Mouse (Mus musculus) v-Abl transformed pro-B cells (cell line): ENCODE results near the gene Otoa.

Experiments
- in situ Hi-C, 2 experiments: fragments of 400-800 bp; cut with MboI; formaldehyde crosslinking; loops; one replicate each; pipeline ENCODE4 v1.15.1; 2025; ENCODE audit not compliant: unreplicated experiment in 2 of 2

The Otoa gene

DNA sequence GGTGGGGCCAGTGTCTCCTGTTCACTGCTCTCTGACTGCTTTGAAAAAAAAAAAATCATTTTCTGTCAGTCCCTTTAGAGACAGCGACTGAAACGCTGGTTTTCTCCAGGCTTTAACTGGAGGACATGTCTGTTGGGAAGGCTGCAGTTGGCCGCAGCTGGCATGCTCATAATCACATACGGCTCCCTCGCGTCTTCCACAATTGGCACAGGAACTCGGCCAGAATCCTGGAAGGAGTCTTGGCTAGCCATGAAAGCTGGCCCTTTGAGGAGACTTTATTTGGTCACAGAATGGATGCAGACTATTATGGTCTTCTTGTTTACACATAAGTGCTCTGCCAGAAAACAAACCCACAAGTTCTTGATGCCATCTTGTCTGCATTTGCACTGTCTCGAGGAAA, 117.5 kb downstream of the Otoa start:
- in situ Hi-C loops, result no loop called here

DNA sequence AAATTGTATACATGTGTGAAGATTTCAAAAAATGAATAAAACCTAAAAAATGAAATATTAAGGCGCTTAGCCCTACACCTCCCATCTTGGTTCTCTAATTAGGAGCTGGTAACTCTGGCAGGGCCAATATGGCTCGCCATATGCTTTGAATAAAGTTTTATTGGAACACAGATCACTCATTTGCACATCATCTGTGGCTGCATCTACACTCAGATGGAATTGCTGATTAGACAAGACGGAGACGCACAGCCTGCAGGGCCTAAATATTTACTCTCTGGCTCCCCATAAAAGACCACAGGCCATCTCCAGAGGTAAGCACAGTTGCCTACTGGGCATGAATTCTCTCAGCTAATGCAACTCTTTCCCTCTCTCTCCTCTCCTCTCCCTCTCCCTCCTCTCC, 130.4 kb downstream of the Otoa start:
- in situ Hi-C loops, result no loop called here
